Mouse (Mus musculus) neural tube, embryonic 11.5 days (tissue): ENCODE results near the gene Ttn. TPM values are rescaled to one million over a fixed set of nuclear protein-coding genes. Genes with fewer than 3 reads are reported as not detected.
A peak's percentile ranks its signal among the peaks of the same experiment; 100 is the strongest.

Experiments used
- ATAC-seq: fragments of 200-750 bp; cut with Nextera tagmentation; 2 replicates; pipeline ENCODE4 v1.8.0; 2017; ENCODE audit warnings: moderate number of reproducible peaks, mild to moderate bottlenecking, moderate TSS enrichment, moderate library complexity; ENCODE audit not compliant: insufficient read depth, low FRiP score, low TSS enrichment
- DNase-seq: peaks from one replicate; pipeline ENCODE4 v3.0.0-alpha.2; 2015; ENCODE audit warnings: low spot score
- H3K27ac ChIP-seq: fragments of 300-500 bp; sonication (generic); 2 replicates; pipeline ENCODE4 v1.5.1; 2014; ENCODE audit warnings: low read depth, mild to moderate bottlenecking, low read length
- H3K27me3 ChIP-seq: fragments of 300-500 bp; sonication (generic); 2 replicates; pipeline ENCODE4 v1.6.1; 2014; ENCODE audit warnings: mild to moderate bottlenecking, low read length, mixed read lengths; ENCODE audit not compliant: control insufficient read depth, insufficient read depth
- H3K36me3 ChIP-seq: fragments of 300-500 bp; sonication (generic); 2 replicates; pipeline ENCODE4 v1.6.1; 2014; ENCODE audit warnings: mild to moderate bottlenecking, low read length, moderate library complexity, mixed read lengths; ENCODE audit not compliant: control insufficient read depth, insufficient read depth
- H3K4me1 ChIP-seq: fragments of 300-500 bp; sonication (generic); 2 replicates; pipeline ENCODE4 v1.6.1; 2014; ENCODE audit warnings: low read length, mixed read lengths; ENCODE audit not compliant: control insufficient read depth, insufficient read depth
- H3K4me2 ChIP-seq: fragments of 300-500 bp; sonication (generic); 2 replicates; pipeline ENCODE4 v1.6.1; 2014; ENCODE audit warnings: low read depth, mild to moderate bottlenecking, moderate library complexity
- H3K4me3 ChIP-seq: fragments of 300-500 bp; sonication (generic); 2 replicates; pipeline ENCODE4 v1.5.1; 2014; ENCODE audit warnings: low read depth, low read length
- H3K9ac ChIP-seq: fragments of 300-500 bp; sonication (generic); 2 replicates; pipeline ENCODE4 v1.6.1; 2014; ENCODE audit warnings: mild to moderate bottlenecking, low read length
- H3K9me3 ChIP-seq: fragments of 300-500 bp; sonication (generic); 2 replicates; pipeline ENCODE4 v1.6.1; 2016; ENCODE audit warnings: low read length; ENCODE audit not compliant: control insufficient read depth
- WGBS: fragments of 180-500 bp; shearing (Covaris S2); extraction: QIAGEN DNeasy Blood & Tissue Kit; methylation state at CpG from one replicate; pipeline ENCODE4 v1.1.7; 2014; 5-methylcytosine and 5-hydroxymethylcytosine counted together
- polyA plus RNA-seq: library from polyadenylated mRNA; unstranded; fragments of >200 nt; fragmentation: Nextera tagmentation; extraction: Ambion mirVana; gene quantifications from 2 replicates; pipeline ENCODE4 v1.2.1, GENCODE M21; 2014

Gene Ttn
- polyA plus RNA-seq, 1 experiment from 2014 or later, result 14.6 TPM

- DNase-seq, result no peak
- H3K9me3 ChIP-seq, result no peaks in the 10 kb centered on the region
- ATAC-seq, result no peak
- H3K4me3 ChIP-seq, result no peak overlapping the region
- H3K27ac ChIP-seq, result no peak overlapping the region
- H3K4me2 ChIP-seq, result no peak overlapping the region
- H3K36me3 ChIP-seq, result no peaks in the 10 kb centered on the region
- H3K27me3 ChIP-seq, result no peaks in the 10 kb centered on the region
- H3K9ac ChIP-seq, result no peak overlapping the region
- no peaks in the 10 kb centered on the region for H3K4me1 ChIP-seq
- 90% methylated on average over 4 of the region's 4 CpGs for WGBS
Measured at GRCm38 (mm10) chr2:76987317-76987716, 5.0 kb upstream of the Ttn start.

- Histone ChIP-seq H3K36me3 (no peaks in the 10 kb centered on the region), H3K9ac (no peak overlapping the region), H3K27ac (no peak overlapping the region), H3K9me3 (no peaks in the 10 kb centered on the region), H3K27me3 (no peaks in the 10 kb centered on the region), H3K4me1 (no peaks in the 10 kb centered on the region), H3K4me2 (no peak overlapping the region), H3K4me3 (no peak overlapping the region)
- WGBS, result 92% methylated on average over 5 of the region's 5 CpGs
- no peak for DNase-seq
- ATAC-seq, result no peak
Measured at GRCm38 (mm10) chr2:76984384-76984783, 2.0 kb upstream of the Ttn start.

- Histone ChIP-seq H3K9me3 (no peaks in the 10 kb centered on the region), H3K36me3 (no peaks in the 10 kb centered on the region), H3K27ac (no peak overlapping the region), H3K27me3 (no peaks in the 10 kb centered on the region), H3K4me1 (no peaks in the 10 kb centered on the region), H3K9ac (no peak overlapping the region), H3K4me3 (no peak overlapping the region), H3K4me2 (no peak overlapping the region)
- ATAC-seq, result no peak
- 60% methylated on average over 5 of the region's 5 CpGs for WGBS
- no peak for DNase-seq
Measured at GRCm38 (mm10) chr2:76983601-76984000, 1.3 kb upstream of the Ttn start.

GRCm38 (mm10) chr2:76981717-76982116 is 630 bp downstream of the Ttn start:
- Histone ChIP-seq H3K4me1 (no peaks in the 10 kb centered on the region), H3K36me3 (no peaks in the 10 kb centered on the region), H3K27me3 (no peaks in the 10 kb centered on the region), H3K4me2 (no peak overlapping the region), H3K9me3 (no peaks in the 10 kb centered on the region), H3K27ac (no peak overlapping the region), H3K9ac (no peak overlapping the region), H3K4me3 (no peak overlapping the region)
- ATAC-seq, result no peak
- DNase-seq, result no peak
- 86% methylated on average over 5 of the region's 5 CpGs for WGBS

GRCm38 (mm10) chr2:76980146-76980545 is 2.2 kb downstream of the Ttn start:
- no peaks in the 10 kb centered on the region for H3K9me3 ChIP-seq
- H3K4me1 ChIP-seq, result no peaks in the 10 kb centered on the region
- H3K27ac ChIP-seq, result no peak overlapping the region
- H3K4me2 ChIP-seq, result no peak overlapping the region
- H3K9ac ChIP-seq, result no peak overlapping the region
- no peak for ATAC-seq
- H3K27me3 ChIP-seq, result no peaks in the 10 kb centered on the region
- WGBS, result 58% methylated on average over 9 of the region's 9 CpGs
- no peaks in the 10 kb centered on the region for H3K36me3 ChIP-seq
- no peak overlapping the region for H3K4me3 ChIP-seq
- DNase-seq, result no peak

GRCm38 (mm10) chr2:76977650-76978049 is 4.7 kb downstream of the Ttn start:
- 80% methylated on average over 6 of the region's 6 CpGs for WGBS
- H3K27ac ChIP-seq, result no peak overlapping the region
- no peaks in the 10 kb centered on the region for H3K27me3 ChIP-seq
- H3K36me3 ChIP-seq, result no peaks in the 10 kb centered on the region
- ATAC-seq (no peak), DNase-seq (no peak)
- no peaks in the 10 kb centered on the region for H3K9me3 ChIP-seq
- no peaks in the 10 kb centered on the region for H3K4me1 ChIP-seq
- no peak overlapping the region for H3K4me2 ChIP-seq
- no peak overlapping the region for H3K4me3 ChIP-seq
- no peak overlapping the region for H3K9ac ChIP-seq

- Histone ChIP-seq H3K9me3 (no peaks in the 10 kb centered on the region), H3K9ac (no peak overlapping the region), H3K36me3 (no peaks in the 10 kb centered on the region), H3K27me3 (no peaks in the 10 kb centered on the region), H3K4me1 (no peaks in the 10 kb centered on the region), H3K27ac (no peak overlapping the region), H3K4me3 (no peak overlapping the region), H3K4me2 (no peak overlapping the region)
- ATAC-seq (no peak), DNase-seq (no peak)
- WGBS, result 63% methylated on average over 4 of the region's 4 CpGs
Measured at GRCm38 (mm10) chr2:76972051-76972450, 10.3 kb downstream of the Ttn start.

- Histone ChIP-seq H3K27me3 (no peaks in the 10 kb centered on the region), H3K9ac (no peak overlapping the region), H3K27ac (no peak overlapping the region), H3K4me3 (no peak overlapping the region), H3K4me2 (no peak overlapping the region), H3K9me3 (no peaks in the 10 kb centered on the region), H3K36me3 (no peaks in the 10 kb centered on the region), H3K4me1 (no peaks in the 10 kb centered on the region)
- 75% methylated on average over 5 of the region's 5 CpGs for whole genome bisulfite sequencing
- ATAC-seq (no peak), DNase-seq (no peak)
Measured at GRCm38 (mm10) chr2:76971069-76971468, 11.3 kb downstream of the Ttn start.

GRCm38 (mm10) chr2:76970669-76971068 is 11.7 kb downstream of the Ttn start:
- no peak overlapping the region for H3K4me3 ChIP-seq
- no peaks in the 10 kb centered on the region for H3K27me3 ChIP-seq
- no peaks in the 10 kb centered on the region for H3K9me3 ChIP-seq
- H3K4me2 ChIP-seq, result no peak overlapping the region
- 0 out of 2 replicates have a peak, but pooled peaks have one; percentile 43 for ATAC-seq
- no peak overlapping the region for H3K9ac ChIP-seq
- H3K36me3 ChIP-seq, result no peaks in the 10 kb centered on the region
- DNase-seq, result no peak
- 48% methylated on average over 4 of the region's 4 CpGs for WGBS
- no peaks in the 10 kb centered on the region for H3K4me1 ChIP-seq
- H3K27ac ChIP-seq, result no peak overlapping the region
